Mouse (Mus musculus): ENCODE data around the gene Pibf1. TPM values are rescaled to one million over a fixed set of nuclear protein-coding genes. Genes with fewer than 3 reads are reported as not detected.

Pibf1 gene
- total and polyA plus RNA-seq, 3 experiments = 11.8 to 24.7 (median 13.9) TPM

DNA sequence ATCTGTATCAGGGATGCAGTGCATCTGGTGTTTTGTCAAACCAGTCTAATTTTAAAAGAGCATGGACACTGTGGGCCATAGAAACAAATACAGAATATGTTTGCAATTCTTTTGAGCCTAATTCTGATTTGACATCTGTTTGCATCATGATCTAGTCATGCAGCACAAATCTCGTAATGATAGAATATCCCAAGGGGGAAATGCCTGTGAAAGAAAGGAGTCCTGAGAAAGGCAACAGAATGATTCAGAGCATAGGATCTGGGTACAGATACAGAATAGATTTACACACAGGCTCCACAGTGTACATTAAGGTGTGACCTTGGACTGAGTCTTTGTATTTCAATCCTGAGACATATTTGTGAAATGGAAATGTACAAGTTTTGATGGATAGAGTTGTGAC is 47.6 kb downstream of the Pibf1 start:
- H3K9ac ChIP-seq (ENCODE audit: insufficient read depth, low read depth) = no peak overlapping the region
- H3K4me3 ChIP-seq (replicated peaks in 1 of 3; ENCODE audit: low read depth in 2 of 3, low read length in 2 of 3, poor library complexity in 1 of 3) = no peak overlapping the region
- no peak for TF ChIP-seq ZNF384 (IDR thresholded peaks at IDR 0.05; ENCODE audit: low read depth, low read length)
- TF ChIP-seq ELF1 (IDR thresholded peaks at IDR 0.05; ENCODE audit: low read depth, low read length) = no peak
- TF ChIP-seq MAFK (IDR thresholded peaks at IDR 0.05; ENCODE audit: insufficient replicate concordance, low read length) = no peak
- no peak for TF ChIP-seq KAT2A (IDR thresholded peaks at IDR 0.05; ENCODE audit: insufficient replicate concordance, low read length)
- TF ChIP-seq UBTF (IDR thresholded peaks at IDR 0.05; ENCODE audit: low read depth, low read length) = no peak
- TF ChIP-seq ZMIZ1 (IDR thresholded peaks at IDR 0.05; ENCODE audit: low read depth, low read length) = no peak
- TF ChIP-seq JUND (conservative IDR thresholded peaks at IDR 0.05; ENCODE audit: low read depth, low read length) = no peak
- no peak for TF ChIP-seq GABPA (IDR thresholded peaks at IDR 0.05; ENCODE audit: insufficient replicate concordance, low read depth, low read length)
- TF ChIP-seq EP300 (IDR thresholded peaks at IDR 0.05; ENCODE audit: low read length) = no peak
- no peak for TF ChIP-seq MXI1 (IDR thresholded peaks at IDR 0.05; ENCODE audit: low read depth, low read length)
- TF ChIP-seq MAZ (IDR thresholded peaks at IDR 0.05; ENCODE audit: low read depth, low read length) = no peak
- TF ChIP-seq TBP (conservative IDR thresholded peaks at IDR 0.05; ENCODE audit: low read depth, low read length) = no peak
- TF ChIP-seq ETS1 (conservative IDR thresholded peaks at IDR 0.05; ENCODE audit: low read depth, low read length) = no peak
- TF ChIP-seq NRF1 (IDR thresholded peaks at IDR 0.05; ENCODE audit: low read depth, low read length) = no peak
- no peak for TF ChIP-seq MEF2A (IDR thresholded peaks at IDR 0.05; ENCODE audit: borderline replicate concordance, low read depth, low read length)
- no peak for TF ChIP-seq NELFE (IDR thresholded peaks at IDR 0.05; ENCODE audit: low read depth, low read length)
- TF ChIP-seq MYC (IDR thresholded peaks at IDR 0.05; ENCODE audit: low read depth, low read length) = no peak
- TF ChIP-seq JUN (IDR thresholded peaks at IDR 0.05; ENCODE audit: insufficient read depth, low read depth, low read length) = no peak
- TF ChIP-seq CHD1 (IDR thresholded peaks at IDR 0.05; ENCODE audit: low read depth, low read length) = no peak
- H3K4me2 ChIP-seq (ENCODE audit: insufficient read depth, low read depth, poor library complexity, severe bottlenecking) = no peak overlapping the region
- H3K4me1 ChIP-seq (ENCODE audit: control insufficient read depth in 1 of 2, insufficient read depth in 2 of 2) = peaks cover 0 to 4% of the 10 kb centered on the region in 2 experiments; a peak in 1 of 4 replicates
- dilution Hi-C loops (cut with MboI; ENCODE audit: extremely low pct_ligation_motif_present, extremely low pct_unique_long_range_greater_than_20kb, low sequenced_read_pairs) (no loop called here), in situ Hi-C loops (cut with MboI; ENCODE audit: low pct_ligation_motif_present, low pct_unique_long_range_greater_than_20kb, low sequenced_read_pairs) (loop anchor here (10.0 to 25.0 kb wide), 2 partner anchors 490 to 748 kb away; no protein-coding TSS in a partner anchor)
- no peaks in the 10 kb centered on the region for H3K9me3 ChIP-seq (replicated peaks; ENCODE audit: low read length)
- no peaks in the 10 kb centered on the region for H3K27me3 ChIP-seq (replicated peaks)
- H3K79me2 ChIP-seq (replicated peaks; ENCODE audit: control insufficient read depth, extremely low read depth, insufficient read depth, poor library complexity, severe bottlenecking) = no peaks in the 10 kb centered on the region
- DNase-seq (ENCODE audit: extremely low read depth) = no peak
- no peak overlapping the region for H3K27ac ChIP-seq (ENCODE audit: insufficient read depth, low read depth)
- peaks cover 27 to 65% of the 10 kb centered on the region in 2 experiments for H3K36me3 ChIP-seq (replicated peaks in 1 of 2; ENCODE audit: control insufficient read depth in 1 of 2, insufficient read depth in 1 of 2, low read length in 1 of 2)

DNA sequence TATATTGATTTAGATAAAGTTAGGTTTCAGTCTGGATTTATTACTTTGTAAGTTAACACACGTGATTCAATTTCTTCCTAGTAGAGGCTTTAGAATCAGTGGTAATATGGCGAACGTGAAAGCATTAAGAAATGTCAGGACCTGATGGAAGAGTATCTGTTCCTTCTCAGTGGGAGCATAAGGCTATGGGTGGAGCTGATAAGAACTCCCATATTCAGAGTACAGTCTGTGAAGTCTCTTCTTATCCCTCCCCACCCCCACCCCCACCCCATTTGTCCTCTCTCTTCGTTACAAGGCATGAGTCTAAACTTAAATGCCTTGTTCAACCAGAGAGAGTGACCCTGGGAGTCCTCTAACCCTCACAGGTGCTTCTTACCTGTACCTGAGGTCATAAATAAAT is 53.5 kb downstream of the Pibf1 start:
- no peaks in the 10 kb centered on the region for H3K9me3 ChIP-seq (replicated peaks; ENCODE audit: low read length)
- H3K9ac ChIP-seq (ENCODE audit: insufficient read depth, low read depth) = no peak overlapping the region
- H3K79me2 ChIP-seq (replicated peaks; ENCODE audit: control insufficient read depth, extremely low read depth, insufficient read depth, poor library complexity, severe bottlenecking) = no peaks in the 10 kb centered on the region
- H3K4me2 ChIP-seq (ENCODE audit: insufficient read depth, low read depth, poor library complexity, severe bottlenecking) = no peak overlapping the region
- TF ChIP-seq ZKSCAN1 (IDR thresholded peaks at IDR 0.05; ENCODE audit: borderline replicate concordance, low read depth, low read length) (no peak), KAT2A (IDR thresholded peaks at IDR 0.05; ENCODE audit: insufficient replicate concordance, low read length) (no peak), POLR2AphosphoS2 (IDR thresholded peaks at IDR 0.05; ENCODE audit: low read depth, low read length) (no peak), MAFK (IDR thresholded peaks at IDR 0.05; ENCODE audit: insufficient replicate concordance, low read length) (no peak), ELF1 (IDR thresholded peaks at IDR 0.05; ENCODE audit: low read depth, low read length) (no peak), ZMIZ1 (IDR thresholded peaks at IDR 0.05; ENCODE audit: low read depth, low read length) (no peak), MEF2A (IDR thresholded peaks at IDR 0.05; ENCODE audit: borderline replicate concordance, low read depth, low read length) (no peak), MXI1 (IDR thresholded peaks at IDR 0.05; ENCODE audit: low read depth, low read length) (no peak), MAX (IDR thresholded peaks at IDR 0.05; ENCODE audit: low read length) (no peak), GABPA (IDR thresholded peaks at IDR 0.05; ENCODE audit: insufficient replicate concordance, low read depth, low read length) (no peak), MYC (IDR thresholded peaks at IDR 0.05; ENCODE audit: low read depth, low read length) (no peak), CHD1 (IDR thresholded peaks at IDR 0.05; ENCODE audit: low read depth, low read length) (no peak), NRF1 (IDR thresholded peaks at IDR 0.05; ENCODE audit: low read depth, low read length) (no peak), CHD2 (IDR thresholded peaks at IDR 0.05; ENCODE audit: low read length) (no peak)
- H3K27me3 ChIP-seq (replicated peaks) = no peaks in the 10 kb centered on the region
- H3K4me3 ChIP-seq (replicated peaks in 1 of 3; ENCODE audit: low read depth in 2 of 3, low read length in 2 of 3, poor library complexity in 1 of 3) = no peak overlapping the region
- peaks cover 39 to 70% of the 10 kb centered on the region in 2 experiments for H3K36me3 ChIP-seq (replicated peaks in 1 of 2; ENCODE audit: control insufficient read depth in 1 of 2, insufficient read depth in 1 of 2, low read length in 1 of 2)
- no peak overlapping the region for H3K27ac ChIP-seq (ENCODE audit: insufficient read depth, low read depth)
- H3K4me1 ChIP-seq (ENCODE audit: control insufficient read depth in 1 of 2, insufficient read depth in 2 of 2) = no peaks in the 10 kb centered on the region
- in situ Hi-C loops (cut with MboI; ENCODE audit: low pct_ligation_motif_present, low pct_unique_long_range_greater_than_20kb, low sequenced_read_pairs) = no loop called here
- dilution Hi-C loops (cut with MboI; ENCODE audit: extremely low pct_ligation_motif_present, extremely low pct_unique_long_range_greater_than_20kb, low sequenced_read_pairs) = no loop called here
- DNase-seq (ENCODE audit: extremely low read depth) = no peak

Measured in CH12.LX (cell line).